Mouse (Mus musculus) heart, postnatal 25 days (tissue): ENCODE results near the gene St8sia1. TPM values are rescaled to one million over a fixed set of nuclear protein-coding genes. Genes with fewer than 3 reads are reported as not detected.
"Not testable (repeated sequence)": the region's sequence is repeated elsewhere in the genome, so short reads cannot be mapped to it uniquely, and the experiment has no call there.

Source experiments
- DNase-seq: peaks from one replicate; pipeline ENCODE4 v3.0.0; 2022; ENCODE audit warnings: low spot score
- intact Hi-C: fragments of 180-260 bp; cut with DNase I; formaldehyde crosslinking; loops from one replicate; pipeline ENCODE4 v1.15.1; 2025
- total RNA-seq, 2 experiments: library from RNA; stranded (reverse); gene quantifications; 2 replicates each; pipeline ENCODE4 v1.2.3; 2021

Gene St8sia1
- total RNA-seq, 2 experiments from 2014 or later = 0.20 to 0.31 TPM

DNA sequence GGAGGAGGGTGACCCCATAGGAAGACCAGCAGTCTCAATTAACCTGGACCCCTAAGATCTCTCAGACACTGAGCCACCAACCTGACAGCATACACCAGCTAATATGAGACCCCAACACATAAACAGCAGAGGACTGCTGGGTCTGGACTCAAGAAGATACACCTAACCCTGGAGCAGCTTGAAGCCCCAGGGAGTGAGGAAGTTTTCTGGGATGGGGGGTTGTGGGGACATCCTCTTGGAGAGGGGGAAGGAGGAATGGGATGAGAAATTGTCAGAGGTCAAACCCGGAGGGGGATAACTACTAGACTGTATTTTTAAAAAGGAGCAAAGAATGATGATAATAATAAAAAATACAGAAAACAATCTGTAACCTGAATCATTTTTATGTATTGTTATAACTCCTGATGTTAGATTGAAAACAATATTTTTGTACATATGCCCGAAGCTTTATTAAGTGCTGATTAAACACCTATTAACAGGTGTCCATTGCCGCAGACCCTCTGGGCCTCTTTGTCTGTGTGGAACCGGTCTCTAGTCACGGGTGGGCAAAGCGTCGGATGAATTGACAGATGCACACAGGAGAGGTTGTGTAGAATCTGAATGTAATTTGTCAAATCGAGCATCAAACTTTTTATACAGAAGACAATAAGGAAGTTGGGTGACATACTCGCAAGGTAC is 21.4 kb upstream of the St8sia1 start:
- intact Hi-C loops, DNase-seq: not testable (repeated sequence)

DNA sequence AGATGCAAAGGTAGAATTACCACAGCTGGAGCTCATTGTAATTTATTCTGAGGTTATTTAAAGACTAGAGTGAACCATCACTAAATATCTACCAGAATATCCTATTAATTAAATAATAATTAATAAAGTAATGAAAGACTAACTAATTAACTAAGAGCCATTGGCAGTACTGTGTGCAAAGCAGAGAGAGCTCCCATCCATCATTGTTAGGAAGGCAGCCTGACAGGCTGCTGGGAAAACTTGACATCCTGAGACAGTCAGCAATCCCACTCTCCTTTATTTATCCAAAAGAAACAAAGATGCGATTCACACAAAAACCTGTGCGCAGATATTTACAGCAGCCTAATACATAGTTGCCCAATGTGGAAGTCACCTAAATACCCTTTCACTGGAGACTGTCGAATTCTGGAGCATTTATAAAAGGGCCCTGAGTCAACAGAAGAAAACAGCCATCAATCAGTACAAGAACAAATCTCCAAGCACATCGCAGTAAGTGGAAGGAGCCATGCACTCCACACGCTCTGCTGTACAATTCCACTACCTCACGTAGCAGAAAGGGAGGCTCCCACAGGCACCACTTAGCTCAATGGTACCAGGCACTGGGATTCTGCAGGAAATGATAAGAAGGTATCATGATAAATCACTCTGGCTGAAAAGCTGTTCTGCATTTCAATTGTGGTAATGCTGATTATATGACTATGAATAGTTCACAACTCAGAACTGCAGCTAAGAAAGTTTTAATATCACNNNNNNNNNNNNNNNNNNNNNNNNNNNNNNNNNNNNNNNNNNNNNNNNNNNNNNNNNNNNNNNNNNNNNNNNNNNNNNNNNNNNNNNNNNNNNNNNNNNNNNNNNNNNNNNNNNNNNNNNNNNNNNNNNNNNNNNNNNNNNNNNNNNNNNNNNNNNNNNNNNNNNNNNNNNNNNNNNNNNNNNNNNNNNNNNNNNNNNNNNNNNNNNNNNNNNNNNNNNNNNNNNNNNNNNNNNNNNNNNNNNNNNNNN is 15.7 kb upstream of the St8sia1 start:
- intact Hi-C loops = no loop called here

DNA sequence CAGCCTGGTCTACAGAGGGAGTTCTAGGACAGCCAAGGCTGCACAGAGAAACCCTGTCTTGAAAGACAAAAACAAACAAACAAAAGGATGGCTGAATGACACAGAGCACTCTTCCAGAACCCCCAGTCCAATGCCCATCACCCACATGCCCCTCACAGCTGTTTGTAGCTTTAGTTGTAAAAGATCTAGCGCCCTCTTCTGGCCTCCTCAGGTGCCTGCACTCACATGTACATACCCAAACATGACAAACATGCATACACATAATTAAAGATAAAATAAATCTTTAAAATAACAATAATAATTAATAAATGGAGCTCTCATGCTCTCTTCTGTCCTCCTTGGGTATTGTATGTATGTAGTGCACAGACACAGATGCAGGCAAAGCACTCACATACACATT is 13.0 kb upstream of the St8sia1 start:
- intact Hi-C loops = no loop called here
- DNase-seq = no peak

More for the DNA sequence above, 15.7 kb upstream of the St8sia1 start:
- DNase-seq = no peak

DNA sequence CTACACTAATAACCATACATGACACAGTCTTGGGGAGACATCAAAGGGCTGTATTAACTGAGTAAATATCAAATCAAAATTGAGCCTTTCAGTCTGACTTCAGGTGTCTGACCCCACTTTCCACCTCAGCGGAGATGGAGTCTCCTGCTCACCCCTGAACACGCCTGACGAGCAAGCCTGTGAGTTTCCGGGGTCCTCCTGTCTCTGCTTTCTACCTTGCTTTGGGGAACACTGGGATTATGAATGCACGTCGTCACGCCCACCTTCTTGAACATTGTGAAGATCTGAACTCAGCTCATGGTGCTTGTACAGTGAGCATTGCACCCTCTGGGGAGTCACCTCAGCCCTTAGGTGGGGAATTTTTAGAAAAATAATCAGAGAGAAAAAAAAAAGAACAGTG is 9.0 kb upstream of the St8sia1 start:
- intact Hi-C loops = no loop called here
- no peak for DNase-seq

DNA sequence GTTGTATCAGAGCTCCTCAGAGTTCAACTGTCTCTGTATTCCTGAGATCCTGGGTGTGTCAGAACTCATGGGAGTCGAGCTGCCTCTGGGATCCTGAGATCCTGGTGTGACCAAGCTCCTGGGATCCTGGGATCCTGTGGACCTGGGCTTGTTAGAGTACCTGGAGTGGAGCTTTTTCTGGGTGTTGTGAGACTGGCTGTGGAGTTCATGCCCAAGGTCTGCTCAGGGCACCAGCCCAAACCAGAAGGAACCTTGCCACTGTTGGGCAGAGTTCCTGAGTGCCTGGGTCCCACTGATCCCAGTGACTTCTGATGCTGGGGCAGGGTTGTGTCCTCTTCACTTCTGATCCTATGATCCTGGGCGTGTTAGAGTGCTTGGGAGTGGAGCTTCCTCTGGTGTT is 8.0 kb upstream of the St8sia1 start:
- no peak for DNase-seq
- intact Hi-C loops = no loop called here

DNA sequence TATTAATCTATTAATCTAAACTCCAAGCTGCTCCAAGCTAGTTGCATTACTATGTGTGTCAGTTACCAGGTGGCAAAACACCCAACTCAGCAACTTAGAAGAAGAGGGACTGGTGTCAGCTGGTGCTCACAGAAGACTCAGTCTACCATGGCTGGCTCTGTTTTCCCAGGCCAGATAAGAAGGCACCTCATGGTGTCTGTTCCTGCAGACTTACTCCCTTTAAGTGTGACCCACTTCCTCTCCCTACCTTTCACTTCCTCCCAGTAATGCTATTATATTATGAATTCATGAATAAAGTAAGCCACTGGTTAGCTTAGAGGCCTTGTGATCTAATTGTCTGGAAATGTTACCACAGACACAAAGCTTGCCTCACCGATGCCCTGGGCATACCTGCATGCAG is 3.2 kb upstream of the St8sia1 start:
- no peak for DNase-seq
- intact Hi-C loops = loop anchor here (2.0 to 10.0 kb wide), 3 partner anchors 93 to 189 kb away; no protein-coding TSS in a partner anchor

DNA sequence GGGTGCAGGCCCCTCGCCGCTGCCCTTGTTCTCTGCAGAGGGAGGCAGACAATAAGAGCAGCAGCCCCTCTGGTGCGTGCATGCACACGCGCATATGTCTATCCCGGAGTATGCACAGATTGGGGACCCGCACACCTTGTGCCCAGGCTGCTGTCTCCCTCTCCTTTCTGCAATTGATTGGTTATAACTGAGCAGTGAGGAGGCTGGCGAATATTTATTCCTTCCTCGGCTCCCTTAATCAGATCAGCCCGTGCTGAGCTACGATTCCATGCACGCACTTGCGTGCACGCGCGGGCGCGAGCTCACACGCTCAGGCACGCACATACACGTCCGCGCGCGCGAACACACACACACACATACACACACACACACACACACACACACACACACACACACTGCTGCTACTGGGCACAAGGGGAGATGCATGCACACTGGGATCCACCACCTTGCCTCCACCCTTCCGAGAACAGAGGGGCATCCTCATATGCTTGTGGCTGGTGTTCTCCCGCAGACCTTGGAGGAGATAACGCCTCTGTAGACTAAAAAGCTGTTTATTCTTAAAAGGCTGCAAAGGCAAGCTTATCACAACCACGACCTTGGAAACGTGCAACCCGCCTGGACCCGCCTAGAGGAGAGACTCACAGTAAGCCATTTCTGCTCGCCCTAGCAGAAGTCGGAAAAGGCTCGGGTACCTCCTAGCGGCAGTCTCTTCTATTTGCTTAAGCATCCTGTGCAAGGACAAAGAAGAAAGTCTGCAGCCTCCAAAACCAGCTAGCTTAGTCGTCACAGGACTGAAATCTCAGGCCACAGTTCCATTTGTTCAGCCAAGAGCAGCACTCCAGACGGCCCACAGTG is 506 bp upstream of the St8sia1 start:
- intact Hi-C loops = loop anchor here (10.0 kb wide), 2 partner anchors 90 to 150 kb away; no protein-coding TSS in a partner anchor
- DNase-seq = no peak

DNA sequence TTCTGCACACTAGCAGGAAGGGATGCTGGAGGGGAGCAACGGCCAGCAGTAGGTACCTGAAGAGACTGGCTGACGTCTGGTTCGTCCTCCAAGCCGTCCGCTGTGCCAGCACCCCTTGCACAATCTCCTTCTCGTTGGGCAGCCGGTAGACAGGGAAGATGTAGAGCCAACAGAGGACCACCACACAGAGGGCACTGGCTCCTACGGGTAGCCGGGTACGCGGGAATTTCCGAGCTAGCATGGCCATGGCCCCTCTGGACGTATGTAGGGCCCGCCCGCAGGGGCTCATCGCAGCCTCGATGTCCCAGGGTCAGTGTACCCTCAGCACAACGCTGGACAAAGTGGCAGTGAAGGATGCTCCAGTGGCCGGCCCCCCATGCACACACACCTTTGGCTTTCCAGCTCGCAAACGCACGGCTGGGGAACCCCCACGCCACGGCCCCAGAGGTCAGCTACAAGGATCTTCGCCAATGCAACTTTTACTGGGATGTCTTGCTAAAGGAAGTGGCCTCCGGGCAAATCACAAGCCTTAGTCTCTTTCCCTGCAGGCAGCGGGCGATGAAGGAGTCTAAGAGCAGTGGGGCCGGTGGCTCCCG is 674 bp downstream of the St8sia1 start:
- intact Hi-C loops = loop anchor here (10.0 kb wide), 2 partner anchors 89 to 149 kb away; no protein-coding TSS in a partner anchor
- no peak for DNase-seq

DNA sequence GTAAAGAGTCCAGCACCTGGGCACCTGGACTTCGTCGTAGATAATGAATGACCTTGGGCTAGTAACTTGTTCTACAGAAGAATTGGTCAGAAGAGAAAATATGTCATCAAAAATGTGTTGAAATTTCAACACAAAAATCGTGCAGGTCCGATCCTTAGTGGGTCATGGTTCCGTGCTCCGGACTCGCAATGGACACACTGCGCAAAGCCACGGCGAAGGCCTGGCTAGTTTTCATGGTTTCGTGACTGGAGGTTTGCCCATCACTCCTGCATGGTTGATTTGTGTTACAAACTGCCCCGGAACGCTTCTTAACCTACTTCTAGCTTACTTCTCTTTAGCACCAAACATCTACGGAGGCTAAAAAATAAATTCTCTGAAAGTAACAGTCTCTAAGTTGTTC is 1.4 kb downstream of the St8sia1 start:
- no peak for DNase-seq
- intact Hi-C loops = loop anchor here (10.0 kb wide), 2 partner anchors 88 to 148 kb away; no protein-coding TSS in a partner anchor

DNA sequence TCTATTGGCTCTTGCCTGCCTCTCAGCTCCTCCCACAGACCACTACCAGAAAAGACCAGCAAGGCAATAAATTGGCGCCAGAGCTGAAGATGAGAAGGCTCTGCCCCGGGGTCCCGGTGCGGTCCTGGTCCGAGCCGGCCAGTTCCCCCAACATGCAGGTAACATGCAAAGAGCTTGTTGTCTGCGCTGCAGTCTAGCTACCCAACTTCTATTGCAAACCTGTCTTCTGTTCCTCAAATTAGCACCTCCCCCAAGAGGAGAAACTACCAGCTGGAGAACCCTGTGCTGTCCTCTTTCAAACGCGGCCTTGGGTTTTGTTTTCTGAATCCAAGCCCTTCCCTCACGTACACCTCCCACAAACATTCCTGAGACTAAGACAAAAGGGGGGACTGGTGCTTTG is 1.8 kb downstream of the St8sia1 start:
- intact Hi-C loops = loop anchor here (10.0 kb wide), 2 partner anchors 88 to 148 kb away; no protein-coding TSS in a partner anchor
- DNase-seq = no peak

DNA sequence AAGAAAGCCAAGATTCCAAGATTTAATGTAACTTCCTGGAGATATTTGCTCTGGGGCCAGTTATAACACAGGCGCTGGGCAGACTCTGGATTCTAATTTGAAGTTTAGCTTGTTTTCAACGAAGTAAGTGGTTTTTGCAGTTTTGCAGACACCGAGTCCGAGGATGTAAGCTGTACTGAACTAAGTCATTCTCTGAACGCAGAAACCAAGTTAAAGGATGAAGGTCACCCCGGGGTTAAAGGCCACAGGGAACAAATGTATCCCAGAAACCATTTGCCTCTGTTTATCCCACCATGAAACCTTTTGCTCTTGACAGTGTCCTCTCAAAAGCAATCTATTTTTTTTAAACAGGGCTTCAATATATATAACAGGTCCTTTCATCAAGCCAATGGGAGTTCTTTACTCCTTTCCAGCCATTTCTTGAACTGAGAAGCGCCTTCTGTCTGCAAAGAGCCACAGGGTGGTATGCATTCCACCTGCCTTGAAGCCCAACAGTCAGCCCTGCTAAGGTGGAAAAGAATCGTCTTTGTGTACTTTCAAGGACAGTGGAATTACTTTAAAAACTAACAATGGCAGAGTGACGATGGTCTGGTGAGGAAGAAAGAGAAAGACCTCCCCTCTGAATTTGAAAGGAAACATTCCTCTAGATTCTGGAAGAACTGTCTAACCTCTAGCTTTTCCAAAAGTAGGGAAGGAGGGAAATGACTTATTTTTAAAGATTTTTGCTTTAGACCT is 2.4 kb downstream of the St8sia1 start:
- intact Hi-C loops = loop anchor here (10.0 kb wide), 2 partner anchors 87 to 147 kb away; no protein-coding TSS in a partner anchor
- no peak for DNase-seq

DNA sequence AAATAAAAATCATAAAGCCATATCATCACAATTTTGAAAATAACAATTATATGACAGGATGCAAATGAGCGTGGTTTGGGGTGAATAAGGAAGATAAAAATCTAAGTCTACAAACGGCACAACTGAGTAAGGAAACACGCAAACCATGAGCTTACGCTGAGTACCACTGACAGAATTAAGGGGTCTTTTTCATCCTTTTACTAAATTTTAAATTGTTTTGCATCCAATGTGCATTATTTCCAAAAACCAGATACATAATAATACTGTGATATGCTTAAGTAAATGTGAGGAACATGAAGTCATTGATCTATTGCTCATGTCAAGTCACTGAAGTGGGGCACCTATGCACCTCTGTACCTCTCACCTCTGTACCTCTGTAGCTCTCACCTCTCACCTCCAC is 7.7 kb downstream of the St8sia1 start:
- no peak for DNase-seq
- intact Hi-C loops = no loop called here

DNA sequence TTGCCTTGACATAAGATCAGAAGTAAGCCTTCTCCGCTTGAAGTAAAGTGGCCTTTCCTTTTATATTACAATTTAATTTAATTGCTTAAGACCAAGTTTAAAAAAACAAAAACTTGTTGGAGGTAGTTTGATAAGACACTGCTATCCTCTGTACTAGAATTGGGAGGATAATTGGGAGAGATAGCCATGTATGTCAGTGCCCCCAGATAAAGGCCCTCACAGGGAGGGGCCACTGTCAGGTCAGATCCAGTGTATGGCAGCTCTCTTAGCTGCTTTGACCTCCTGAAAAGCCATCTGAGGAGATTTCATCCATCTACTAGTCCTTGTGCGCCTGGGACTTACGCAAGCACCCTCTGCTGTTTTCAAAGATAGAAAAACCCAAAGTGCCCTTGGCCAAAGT is 9.0 kb downstream of the St8sia1 start:
- intact Hi-C loops = no loop called here
- no peak for DNase-seq

DNA sequence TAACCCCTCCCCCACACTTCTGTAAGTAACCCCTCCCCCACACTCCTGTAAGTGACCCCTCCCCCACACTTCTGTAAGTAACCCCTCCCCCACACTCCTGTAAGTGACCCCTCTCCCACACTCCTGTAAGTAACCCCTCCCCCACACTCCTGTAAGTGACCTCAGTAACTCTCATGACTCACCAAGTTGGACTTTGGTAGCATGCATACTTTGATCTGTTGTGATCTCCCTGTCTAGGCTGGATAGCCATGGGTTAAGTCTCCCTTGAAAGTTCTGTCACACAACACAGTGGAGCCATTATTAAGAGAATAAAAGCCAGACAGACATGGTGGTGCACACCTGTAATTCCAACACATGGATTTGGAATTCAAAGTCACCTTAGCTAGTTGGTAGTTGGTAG is 11.1 kb downstream of the St8sia1 start:
- intact Hi-C loops = no loop called here
- no peak for DNase-seq

DNA sequence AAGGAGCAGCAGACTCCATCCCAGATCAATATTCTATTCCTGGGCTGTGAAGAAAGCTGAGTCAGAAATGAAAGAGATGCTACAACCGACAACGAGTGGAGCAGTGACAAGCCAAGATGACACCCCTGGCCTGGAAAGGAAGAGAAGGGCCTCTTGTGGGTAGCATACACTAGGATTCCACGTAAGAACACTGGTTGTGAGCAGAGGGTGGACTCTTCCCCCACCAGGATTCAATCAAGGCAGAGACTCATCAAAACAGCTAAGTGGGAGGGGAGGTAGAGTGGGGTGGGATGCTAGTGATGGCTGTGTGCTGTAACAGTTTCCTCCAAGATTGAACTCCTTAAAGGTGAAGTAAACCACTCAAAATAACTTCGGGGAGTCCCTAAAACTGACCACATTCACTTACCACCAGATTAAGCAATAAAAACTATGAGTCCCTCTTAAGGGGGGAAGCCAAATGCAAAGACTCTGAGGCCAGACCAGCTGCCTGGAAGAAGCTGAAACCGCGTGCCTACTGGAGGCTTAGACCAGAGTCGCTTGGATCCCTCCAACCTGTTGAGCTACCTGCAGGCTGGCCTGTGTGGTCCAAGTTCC is 11.8 kb downstream of the St8sia1 start:
- intact Hi-C loops = no loop called here
- no peak for DNase-seq

DNA sequence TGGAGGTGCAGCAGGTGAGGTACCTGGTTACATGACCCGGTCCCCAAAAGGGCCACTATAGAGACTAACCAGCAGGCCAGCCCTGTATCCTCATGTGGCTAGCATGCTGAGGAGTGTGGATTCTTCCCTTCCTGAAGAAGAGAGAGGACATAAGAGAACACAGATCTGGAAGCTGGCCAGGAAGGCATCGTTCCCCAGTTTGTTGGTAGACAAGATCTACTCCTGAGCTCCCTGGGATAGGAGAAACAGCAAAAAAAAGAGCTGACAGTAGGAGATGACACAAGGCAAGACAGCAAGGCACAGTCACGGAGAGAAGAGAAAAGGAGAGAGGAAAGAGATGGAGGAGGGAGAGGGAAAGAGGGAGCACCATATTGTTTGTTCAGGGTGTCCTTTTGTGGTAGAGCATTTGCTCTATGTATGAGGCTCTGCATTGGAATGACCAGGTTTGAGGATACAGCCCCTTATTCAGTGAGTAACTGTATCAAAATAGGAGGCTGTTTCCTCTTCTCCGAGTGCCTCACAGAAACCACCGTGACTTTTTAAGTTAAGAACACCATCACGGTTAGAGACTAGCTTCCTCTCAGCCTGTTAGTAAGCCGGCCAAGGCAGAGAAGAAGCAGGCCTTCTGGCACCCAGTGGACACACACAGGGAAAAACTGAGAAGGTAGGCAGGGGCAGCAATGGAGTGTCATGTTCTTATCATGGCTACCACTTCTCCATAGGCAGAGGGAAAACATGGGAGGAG is 12.5 kb downstream of the St8sia1 start:
- intact Hi-C loops = no loop called here
- DNase-seq = no peak

DNA sequence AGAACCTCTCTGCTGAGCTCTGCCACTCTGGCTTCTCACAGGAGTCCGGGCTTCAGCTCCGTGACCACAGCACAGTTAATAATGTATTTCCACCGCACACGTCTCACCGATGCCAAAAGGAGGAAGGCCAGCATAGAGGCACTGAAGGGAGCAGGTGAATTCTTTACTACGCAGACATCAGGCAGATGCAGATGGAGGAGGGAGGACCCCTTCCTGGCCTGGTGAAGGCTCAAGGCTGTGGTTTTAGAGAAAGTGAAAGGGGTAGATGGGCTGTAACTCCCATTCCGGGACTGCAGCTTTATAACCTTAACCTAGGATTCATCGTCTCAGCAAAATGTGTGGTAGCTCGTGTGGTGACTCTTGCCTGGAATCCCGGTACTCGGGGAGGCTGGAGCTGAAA is 13.9 kb downstream of the St8sia1 start:
- intact Hi-C loops = no loop called here
- DNase-seq = no peak

DNA sequence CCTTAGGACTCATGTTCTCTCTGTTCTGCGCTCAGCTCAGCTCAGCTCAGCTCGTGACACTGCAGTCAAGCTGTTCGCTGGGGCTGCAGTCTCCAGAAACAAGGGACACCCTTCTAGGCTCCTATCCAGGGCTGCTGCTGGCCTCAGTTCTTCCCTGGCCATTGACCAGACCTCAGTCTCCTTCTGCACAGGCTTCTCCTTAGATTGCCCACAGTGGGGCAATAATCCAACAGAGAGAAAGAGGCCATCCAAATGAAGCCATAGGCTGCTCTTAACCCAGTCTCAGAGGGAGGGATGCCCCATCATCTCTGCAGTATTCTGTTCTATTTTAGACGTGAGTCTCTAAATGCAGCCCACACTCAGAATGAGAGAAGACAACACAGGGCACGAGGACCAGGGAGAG is 15.3 kb downstream of the St8sia1 start:
- DNase-seq = no peak
- intact Hi-C loops = no loop called here
